Comparison of ENCODE assay signal across 13 mouse cellular contexts in the genomic region with DNA sequence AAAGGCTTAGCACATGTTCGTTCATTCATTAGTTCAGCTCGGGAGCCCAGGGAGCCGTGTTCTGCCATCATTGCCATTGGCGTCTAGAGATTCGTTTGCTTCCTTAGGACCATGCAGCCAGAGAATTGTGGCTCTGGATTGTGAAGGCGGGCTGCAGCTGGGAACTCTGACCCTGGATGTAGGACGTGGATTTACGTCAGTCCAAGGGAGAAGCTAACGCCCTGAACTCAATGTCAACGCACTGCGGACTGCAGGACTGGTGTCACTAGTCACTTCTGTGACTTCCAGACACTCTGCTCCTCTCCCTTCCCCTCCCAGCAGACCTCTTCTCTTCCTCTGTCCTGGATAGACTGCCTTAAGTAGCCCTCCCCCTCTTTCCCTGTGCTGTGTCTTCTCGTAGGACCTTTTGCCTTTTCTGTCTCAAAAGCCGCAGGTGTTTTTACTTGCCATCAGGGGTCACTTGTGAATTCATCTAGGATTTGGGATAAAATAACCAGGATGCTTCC. TPM values are rescaled to one million over a fixed set of nuclear protein-coding genes. Genes with fewer than 3 reads are reported as not detected.
DNase-seq lines count a peak whose midpoint lies in the region; ATAC-seq and TF ChIP-seq lines count a peak whose summit lies in the region.
"Had no signal": no experiment of that assay in that cellular context is flagged by ENCODE, and none has a peak within 500 bp of the region (broad histone marks: within the 10 kb centered on the region; RNA-seq: fewer than 3 reads in every experiment).

No protein-coding gene starts in this region.

- DNase-seq in embryonic facial prominence, embryonic 10.5 days (ENCODE audit: low spot score) = no peak
- DNase-seq in kidney, adult 11 months = no peak
- DNase-seq in liver, postnatal 0 days = no peak
- no peak for DNase-seq in spleen, adult 18-20 months
- no peak for DNase-seq in left cerebral cortex, adult 11 months (ENCODE audit: low spot score)
- DNase-seq: cerebellum, postnatal 14 days; kidney, adult 9 months; layer of hippocampus, postnatal 36 days; liver, embryonic 13.5 days had no signal

- H3K4me2 ChIP-seq in embryonic facial prominence, embryonic 13.5 days = peak overlapping the region; percentile 33
- H3K4me2 ChIP-seq in kidney, embryonic 15.5 days = peak overlapping the region; percentile 50
- H3K4me2 ChIP-seq in embryonic facial prominence, embryonic 15.5 days (replicated peaks) = peak overlapping the region; percentile 24
- peak overlapping the region; percentile 47 for H3K4me2 ChIP-seq in liver, postnatal 0 days (ENCODE audit: low read depth, low read length)

- 0 out of 2 replicates have a peak overlapping the region, but pooled peaks have one; percentile 40 for H3K9ac ChIP-seq in embryonic facial prominence, embryonic 13.5 days
- no peak overlapping the region for H3K9ac ChIP-seq in kidney, embryonic 15.5 days
- H3K9ac ChIP-seq in embryonic facial prominence, embryonic 15.5 days = no peak overlapping the region
- no peak overlapping the region for H3K9ac ChIP-seq in liver, postnatal 0 days (replicated peaks)
- H3K9ac ChIP-seq: liver, embryonic 13.5 days had no signal

- no peak overlapping the region for H3K27ac ChIP-seq in embryonic facial prominence, embryonic 13.5 days
- no peak overlapping the region for H3K27ac ChIP-seq in embryonic facial prominence, embryonic 10.5 days (replicated peaks)
- H3K27ac ChIP-seq in kidney, embryonic 15.5 days = 0 out of 2 replicates have a peak overlapping the region, but pooled peaks have one; percentile 24
- no peak overlapping the region for H3K27ac ChIP-seq in embryonic facial prominence, embryonic 15.5 days (replicated peaks)
- peak overlapping the region; percentile 42; the same call in 1 of the 2 replicates for H3K27ac ChIP-seq in liver, postnatal 0 days (ENCODE audit: low read depth)
- H3K27ac ChIP-seq: liver, embryonic 13.5 days had no signal

- H3K36me3 ChIP-seq in embryonic facial prominence, embryonic 13.5 days = no peaks in the 10 kb centered on the region
- no peaks in the 10 kb centered on the region for H3K36me3 ChIP-seq in embryonic facial prominence, embryonic 10.5 days (replicated peaks)
- no peaks in the 10 kb centered on the region for H3K36me3 ChIP-seq in kidney, embryonic 15.5 days
- H3K36me3 ChIP-seq in embryonic facial prominence, embryonic 15.5 days = no peaks in the 10 kb centered on the region
- H3K36me3 ChIP-seq in liver, postnatal 0 days (replicated peaks; ENCODE audit: insufficient read depth, low read length) = no peaks in the 10 kb centered on the region
- H3K36me3 ChIP-seq: liver, embryonic 13.5 days had no signal

- peaks cover 15% of the 10 kb centered on the region for H3K4me1 ChIP-seq in embryonic facial prominence, embryonic 13.5 days
- H3K4me1 ChIP-seq in embryonic facial prominence, embryonic 10.5 days = peaks cover 20% of the 10 kb centered on the region
- peaks cover 22% of the 10 kb centered on the region for H3K4me1 ChIP-seq in kidney, embryonic 15.5 days
- peaks cover 14% of the 10 kb centered on the region for H3K4me1 ChIP-seq in embryonic facial prominence, embryonic 15.5 days
- H3K4me1 ChIP-seq in liver, postnatal 0 days (ENCODE audit: insufficient read depth) = peaks cover 12% of the 10 kb centered on the region

- WGBS in embryonic facial prominence, embryonic 13.5 days = 35% methylated on average over 13 of the region's 13 CpGs
- 45% methylated on average over 13 of the region's 13 CpGs for WGBS in embryonic facial prominence, embryonic 10.5 days
- WGBS in kidney, embryonic 15.5 days = 36% methylated on average over 13 of the region's 13 CpGs
- WGBS in embryonic facial prominence, embryonic 15.5 days = 59% methylated on average over 13 of the region's 13 CpGs
- WGBS in liver, postnatal 0 days (ENCODE audit: insufficient replicate concordance) = 50% methylated on average over 13 of the region's 13 CpGs

- H3K9me3 ChIP-seq in embryonic facial prominence, embryonic 13.5 days = no peaks in the 10 kb centered on the region
- no peaks in the 10 kb centered on the region for H3K9me3 ChIP-seq in embryonic facial prominence, embryonic 10.5 days
- no peaks in the 10 kb centered on the region for H3K9me3 ChIP-seq in kidney, embryonic 15.5 days (replicated peaks)
- H3K9me3 ChIP-seq in embryonic facial prominence, embryonic 15.5 days (replicated peaks) = no peaks in the 10 kb centered on the region
- H3K9me3 ChIP-seq in liver, postnatal 0 days (ENCODE audit: low read length) = no peaks in the 10 kb centered on the region
- H3K9me3 ChIP-seq: liver, embryonic 13.5 days had no signal

- no peak overlapping the region for H3K4me3 ChIP-seq in embryonic facial prominence, embryonic 13.5 days
- no peak overlapping the region for H3K4me3 ChIP-seq in embryonic facial prominence, embryonic 10.5 days
- no peak overlapping the region for H3K4me3 ChIP-seq in kidney, embryonic 15.5 days (replicated peaks)
- no peak overlapping the region for H3K4me3 ChIP-seq in embryonic facial prominence, embryonic 15.5 days (replicated peaks)
- H3K4me3 ChIP-seq in liver, postnatal 0 days (ENCODE audit: low read depth, low read length) = no peak overlapping the region
- H3K4me3 ChIP-seq: liver, embryonic 13.5 days had no signal

- peaks cover 24% of the 10 kb centered on the region for H3K27me3 ChIP-seq in embryonic facial prominence, embryonic 13.5 days
- peaks cover 49% of the 10 kb centered on the region for H3K27me3 ChIP-seq in embryonic facial prominence, embryonic 10.5 days (replicated peaks; ENCODE audit: low read depth, poor library complexity, severe bottlenecking)
- H3K27me3 ChIP-seq in kidney, embryonic 15.5 days = peaks cover 22% of the 10 kb centered on the region
- peaks cover 10% of the 10 kb centered on the region; the same call in 1 of the 2 replicates for H3K27me3 ChIP-seq in embryonic facial prominence, embryonic 15.5 days
- no peaks in the 10 kb centered on the region for H3K27me3 ChIP-seq in liver, postnatal 0 days (ENCODE audit: insufficient read depth, low read length)

- TF ChIP-seq EP300 in liver, postnatal 0 days (IDR thresholded peaks at IDR 0.05; ENCODE audit: low read depth) = no peak

- ATAC-seq in embryonic facial prominence, embryonic 13.5 days (ENCODE audit: insufficient number of reproducible peaks, insufficient read depth, low FRiP score, low TSS enrichment, low read depth) = no peak
- ATAC-seq in kidney, embryonic 15.5 days (replicated peaks; ENCODE audit: low FRiP score) = peak; percentile 40; the same call in 1 of the 2 replicates
- ATAC-seq in embryonic facial prominence, embryonic 15.5 days (ENCODE audit: insufficient number of reproducible peaks, low FRiP score, low TSS enrichment, low read depth) = no peak
- no peak; the same call in 1 of the 2 replicates for ATAC-seq in liver, postnatal 0 days

- no peak for TF ChIP-seq CTCF in liver, postnatal 0 days (IDR thresholded peaks at IDR 0.05; ENCODE audit: low read depth)

RNA-seq across cellular contexts. Expression of gene Capn2, which starts 9.9 kb away (rescaled TPM):
- 125 and 128 TPM in 2 replicates for polyA plus RNA-seq in embryonic facial prominence, embryonic 13.5 days (2015; fragmentation: Nextera tagmentation; extraction: Ambion mirVana)
- polyA plus RNA-seq in embryonic facial prominence, embryonic 10.5 days (2016; fragmentation: Nextera tagmentation; extraction: Ambion mirVana) = 75.1 and 84.8 TPM in 2 replicates
- polyA plus RNA-seq in kidney, embryonic 15.5 days (2015; fragmentation: Nextera tagmentation; extraction: Ambion mirVana) = 119 and 126 TPM in 2 replicates
- polyA plus RNA-seq in embryonic facial prominence, embryonic 15.5 days (2015; fragmentation: Nextera tagmentation; extraction: Ambion mirVana) = 132 and 134 TPM in 2 replicates
- polyA plus RNA-seq in liver, postnatal 0 days (2015; fragmentation: Nextera tagmentation; extraction: Ambion mirVana) = 20.6 and 23.6 TPM in 2 replicates

RNA-seq across cellular contexts. Expression of gene Capn8, which starts 37.5 kb away (rescaled TPM):
- 0.14 TPM in 1 of 2 replicates, not detected in the other for polyA plus RNA-seq in embryonic facial prominence, embryonic 13.5 days (2015; fragmentation: Nextera tagmentation; extraction: Ambion mirVana)
- not detected in 2 replicates for polyA plus RNA-seq in embryonic facial prominence, embryonic 10.5 days (2016; fragmentation: Nextera tagmentation; extraction: Ambion mirVana)
- polyA plus RNA-seq in kidney, embryonic 15.5 days (2015; fragmentation: Nextera tagmentation; extraction: Ambion mirVana) = 0.19 TPM in 1 of 2 replicates, not detected in the other
- polyA plus RNA-seq in embryonic facial prominence, embryonic 15.5 days (2015; fragmentation: Nextera tagmentation; extraction: Ambion mirVana) = 0.71 and 0.77 TPM in 2 replicates
- 0.06 TPM in 1 of 2 replicates, not detected in the other for polyA plus RNA-seq in liver, postnatal 0 days (2015; fragmentation: Nextera tagmentation; extraction: Ambion mirVana)
- polyA plus RNA-seq: liver, embryonic 13.5 days; spleen, adult 2 months had no signal

Comparison
In these comparisons a context has a peak if more than half of its experiments do, and no peak if none do; other contexts are left out.
1. H3K27ac ChIP-seq: peak in kidney, embryonic 15.5 days (single experiment) and liver, postnatal 0 days (single experiment); none in embryonic facial prominence, embryonic 13.5 days (single experiment), embryonic facial prominence, embryonic 10.5 days (single experiment) and embryonic facial prominence, embryonic 15.5 days (single experiment).
2. Peak in every context shown above with its lines, with median percentiles within 50 percentile points of each other: H3K4me2 ChIP-seq.